Mouse (Mus musculus): ENCODE results near the gene Plscr1. TPM values are rescaled to one million over a fixed set of nuclear protein-coding genes. Genes with fewer than 3 reads are reported as not detected.

Gene Plscr1
- polyA plus RNA-seq (2015; fragmentation: Nextera tagmentation; extraction: Ambion mirVana) = 11.2 and 13.4 TPM in 2 replicates

DNA sequence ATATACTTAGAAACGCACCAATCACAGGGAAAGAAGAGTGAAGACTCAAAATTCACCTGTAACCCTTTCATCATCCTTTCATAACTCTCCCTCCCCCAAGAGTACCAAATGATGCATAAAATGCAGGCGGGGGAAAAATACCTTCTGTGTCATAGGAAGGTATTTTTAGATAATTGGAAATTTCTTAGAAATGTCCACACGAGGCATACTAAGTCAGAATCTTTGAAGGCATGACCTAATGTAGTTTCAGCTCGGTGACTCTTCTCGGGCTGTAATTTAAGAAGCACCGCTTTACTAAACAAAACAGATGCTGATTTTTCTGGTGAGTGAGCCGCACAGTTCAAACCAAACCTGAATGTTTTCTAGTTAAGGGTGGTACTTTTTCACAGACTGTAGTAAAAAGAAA lies at the start of gene Plscr1:
Plscr1 (plus strand) TSS at position 304 of the 406 bp plus-strand sequence.
- peak within 1 kb of the TSS; percentile 61 for H3K4me3 ChIP-seq
- peaks cover 6% of the 10 kb centered on the region; the same call in 1 of the 2 replicates for H3K4me1 ChIP-seq
- H3K27ac ChIP-seq = peak within 1 kb of the TSS; percentile 88
- 25% methylated on average over 7 of the region's 7 CpGs for WGBS
- H3K9me3 ChIP-seq = no peaks in the 10 kb centered on the region
- ATAC-seq (ENCODE audit: insufficient number of reproducible peaks, low FRiP score, low TSS enrichment, low read depth) = no peak
- H3K27me3 ChIP-seq = no peaks in the 10 kb centered on the region
- H3K9ac ChIP-seq = peak within 1 kb of the TSS; percentile 52
- peak within 1 kb of the TSS; percentile 82 for H3K4me2 ChIP-seq
- no peaks in the 10 kb centered on the region for H3K36me3 ChIP-seq

DNA sequence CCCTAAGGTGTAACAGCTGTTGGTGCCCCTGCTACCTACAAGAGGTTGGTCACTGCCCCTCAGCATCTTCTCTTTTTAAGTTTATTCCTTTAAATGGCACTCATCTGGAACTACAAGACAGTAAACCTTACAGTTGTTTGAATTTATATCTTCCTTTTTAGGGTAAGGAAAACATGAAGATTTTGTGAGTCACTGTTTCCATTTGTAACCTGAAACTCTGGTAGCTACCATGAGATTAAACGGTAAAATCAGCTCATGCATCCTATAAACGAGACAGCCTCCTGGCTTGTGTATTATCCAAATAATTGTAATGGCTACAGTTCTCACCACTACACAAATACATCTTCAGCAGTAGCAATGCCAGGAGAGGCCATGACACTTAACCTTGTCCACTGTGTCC lies 45.2 kb upstream of the Plscr1 start:
- H3K4me3 ChIP-seq = no peak overlapping the region

DNA sequence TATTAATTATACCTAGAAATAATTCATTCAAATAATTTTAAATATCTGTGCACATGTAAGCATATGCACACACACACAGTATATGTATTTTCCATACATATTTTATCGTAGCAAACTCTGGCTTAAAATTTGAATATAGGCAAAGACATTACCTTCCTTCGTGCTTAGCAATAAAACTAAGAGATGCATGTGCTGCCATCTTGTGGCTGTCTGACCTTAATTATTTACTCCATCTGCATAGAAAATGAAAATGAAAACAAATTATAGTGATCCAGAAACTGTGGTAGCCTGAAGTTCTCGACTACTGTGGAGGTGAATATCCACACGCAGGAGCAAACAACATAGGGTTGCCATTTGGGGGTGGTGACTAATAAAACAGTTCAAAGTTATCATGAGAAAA lies 42.2 kb upstream of the Plscr1 start:
- Histone ChIP-seq H3K4me3 (no peak overlapping the region), H3K4me2 (no peak overlapping the region)
- ATAC-seq (ENCODE audit: insufficient number of reproducible peaks, low FRiP score, low TSS enrichment, low read depth) = no peak

More for the DNA sequence above, 45.2 kb upstream of the Plscr1 start:
- H3K4me2 ChIP-seq = no peak overlapping the region
- no peaks in the 10 kb centered on the region for H3K9me3 ChIP-seq
- H3K27me3 ChIP-seq = no peaks in the 10 kb centered on the region
- H3K27ac ChIP-seq = no peak overlapping the region
- no peak for ATAC-seq (ENCODE audit: insufficient number of reproducible peaks, low FRiP score, low TSS enrichment, low read depth)
- H3K36me3 ChIP-seq = no peaks in the 10 kb centered on the region
- WGBS = 20% methylated on average over 2 of the region's 2 CpGs
- H3K9ac ChIP-seq = no peak overlapping the region
- H3K4me1 ChIP-seq = no peaks in the 10 kb centered on the region

DNA sequence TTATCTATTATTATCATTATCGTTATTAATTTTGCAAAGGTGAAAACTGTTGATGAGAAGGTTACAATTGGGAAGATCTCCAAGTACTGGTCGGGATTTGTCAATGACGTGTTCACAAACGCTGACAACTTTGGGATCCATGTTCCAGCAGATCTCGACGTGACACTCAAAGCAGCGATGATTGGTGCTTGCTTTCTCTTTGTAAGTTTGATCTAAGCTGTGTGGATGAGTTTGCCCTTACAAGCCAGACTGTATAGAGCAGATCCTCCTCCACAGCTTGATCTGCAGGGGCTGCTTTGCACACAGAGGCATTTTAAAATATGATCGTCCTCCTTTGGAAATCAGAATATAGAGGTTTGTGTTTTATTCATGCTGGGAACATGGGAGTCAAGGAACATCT lies 41.8 kb upstream of the Plscr1 start:
- 84% methylated on average over 8 of the region's 8 CpGs for WGBS
- Histone ChIP-seq H3K4me3 (no peak overlapping the region), H3K4me2 (no peak overlapping the region), H3K27me3 (no peaks in the 10 kb centered on the region), H3K27ac (no peak overlapping the region), H3K4me1 (no peaks in the 10 kb centered on the region), H3K9ac (no peak overlapping the region), H3K36me3 (no peaks in the 10 kb centered on the region), H3K9me3 (no peaks in the 10 kb centered on the region)
- ATAC-seq (ENCODE audit: insufficient number of reproducible peaks, low FRiP score, low TSS enrichment, low read depth) = no peak

More for the DNA sequence above, 42.2 kb upstream of the Plscr1 start:
- no peaks in the 10 kb centered on the region for H3K36me3 ChIP-seq
- no peaks in the 10 kb centered on the region for H3K27me3 ChIP-seq
- H3K4me1 ChIP-seq = no peaks in the 10 kb centered on the region
- H3K9ac ChIP-seq = no peak overlapping the region
- WGBS = 35% methylated on average over 4 of the region's 4 CpGs
- no peak overlapping the region for H3K27ac ChIP-seq
- H3K9me3 ChIP-seq = no peaks in the 10 kb centered on the region

DNA sequence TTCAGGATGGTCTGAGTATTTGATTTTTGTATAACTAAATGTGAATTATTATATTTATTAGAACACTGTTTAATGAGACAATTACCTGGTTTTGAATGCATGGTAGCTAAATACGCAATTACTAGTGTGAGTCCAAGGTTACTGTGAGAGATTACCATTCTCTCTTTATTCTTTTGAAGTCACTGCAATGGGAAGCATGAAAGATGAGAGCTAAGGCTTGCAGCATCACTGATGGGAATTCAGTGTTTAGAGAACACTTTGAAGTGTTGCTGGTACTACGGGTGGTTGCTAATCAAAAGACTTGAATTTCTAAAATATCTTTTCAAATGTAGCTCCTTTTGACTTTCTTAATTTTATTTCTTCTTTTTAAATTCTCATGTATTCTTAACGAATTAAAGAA lies 39.7 kb upstream of the Plscr1 start:
- H3K4me2 ChIP-seq = no peak overlapping the region
- no peak for ATAC-seq (ENCODE audit: insufficient number of reproducible peaks, low FRiP score, low TSS enrichment, low read depth)
- no peak overlapping the region for H3K9ac ChIP-seq
- H3K27me3 ChIP-seq = no peaks in the 10 kb centered on the region
- no peaks in the 10 kb centered on the region for H3K36me3 ChIP-seq
- H3K27ac ChIP-seq = no peak overlapping the region
- 72% methylated on average over 3 of the region's 3 CpGs for WGBS
- H3K9me3 ChIP-seq = no peaks in the 10 kb centered on the region
- H3K4me1 ChIP-seq = no peaks in the 10 kb centered on the region
- no peak overlapping the region for H3K4me3 ChIP-seq

DNA sequence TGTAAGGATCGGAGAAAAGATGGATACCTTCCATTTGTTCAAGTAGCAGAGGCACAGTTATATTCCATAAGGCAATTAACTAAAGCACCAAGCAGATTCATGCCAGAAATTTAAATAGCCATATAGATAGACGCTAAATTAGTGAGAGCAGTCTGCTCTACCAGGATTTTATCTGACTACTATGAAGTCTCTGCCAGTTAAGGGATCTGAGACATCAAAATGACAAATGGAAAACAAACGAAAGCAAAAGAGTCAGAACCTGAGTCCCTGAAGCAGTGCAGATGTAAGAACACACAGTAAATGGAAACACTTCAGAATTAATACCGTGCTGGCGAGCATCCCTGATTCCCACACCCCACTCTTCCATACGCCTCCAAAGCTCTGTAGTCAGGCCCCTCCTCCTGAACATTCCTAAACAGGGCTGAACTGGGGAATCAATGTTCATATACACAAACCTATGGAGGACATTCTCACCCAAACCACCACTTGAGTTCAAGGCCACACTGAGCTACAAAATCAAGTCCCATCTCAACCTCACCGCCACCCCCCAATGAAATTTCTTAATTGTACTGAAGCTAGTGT lies 39.1 kb upstream of the Plscr1 start:
- WGBS = 66% methylated on average over 7 of the region's 7 CpGs
- H3K27ac ChIP-seq = no peak overlapping the region
- ATAC-seq (ENCODE audit: insufficient number of reproducible peaks, low FRiP score, low TSS enrichment, low read depth) = no peak
- no peaks in the 10 kb centered on the region for H3K4me1 ChIP-seq
- H3K9ac ChIP-seq = no peak overlapping the region
- no peak overlapping the region for H3K4me2 ChIP-seq
- H3K4me3 ChIP-seq = no peak overlapping the region
- H3K27me3 ChIP-seq = no peaks in the 10 kb centered on the region
- H3K9me3 ChIP-seq = no peaks in the 10 kb centered on the region
- H3K36me3 ChIP-seq = no peaks in the 10 kb centered on the region

DNA sequence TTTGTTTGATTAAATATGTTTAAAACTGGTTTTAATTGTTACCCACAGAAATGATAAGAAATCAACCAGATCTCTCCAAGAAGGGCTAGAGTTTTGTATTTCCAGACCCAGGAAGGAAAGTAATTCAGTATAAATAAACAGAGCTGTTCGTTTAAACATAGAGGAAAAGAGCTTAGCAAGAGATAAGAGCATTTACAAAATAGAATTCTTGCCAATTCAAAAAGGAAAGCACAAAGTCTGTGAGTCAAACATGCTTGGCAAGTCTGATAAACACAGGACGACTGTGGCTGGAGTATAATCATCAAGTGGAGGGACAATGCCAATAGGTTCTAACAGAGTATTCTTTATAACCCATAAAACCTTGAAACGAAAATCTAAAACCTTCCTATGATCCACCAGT lies 38.5 kb upstream of the Plscr1 start:
- H3K9me3 ChIP-seq = no peaks in the 10 kb centered on the region

DNA sequence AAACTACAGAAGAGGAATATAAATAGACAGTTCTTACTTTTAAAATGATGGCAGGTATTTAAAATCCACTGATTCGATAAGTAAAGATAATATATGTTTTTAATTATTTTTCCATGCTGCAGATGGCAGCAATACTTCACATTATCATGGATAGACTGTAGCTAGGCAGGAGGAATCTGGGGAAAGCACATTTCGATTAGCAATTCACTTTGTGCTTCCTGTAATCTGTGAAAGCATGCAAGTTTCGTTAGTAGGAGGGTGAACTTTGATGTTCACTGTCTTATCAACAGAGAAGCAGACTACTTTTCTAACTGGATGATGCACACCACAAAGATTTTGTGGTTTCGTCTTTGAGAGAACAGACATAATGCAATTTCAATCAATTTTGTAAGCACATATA lies 32.1 kb upstream of the Plscr1 start:
- no peak overlapping the region for H3K9ac ChIP-seq
- 64% methylated on average over 4 of the region's 4 CpGs for WGBS
- H3K27ac ChIP-seq = no peak overlapping the region
- ATAC-seq (ENCODE audit: insufficient number of reproducible peaks, low FRiP score, low TSS enrichment, low read depth) = no peak
- H3K4me3 ChIP-seq = no peak overlapping the region
- H3K36me3 ChIP-seq = no peaks in the 10 kb centered on the region
- no peaks in the 10 kb centered on the region for H3K9me3 ChIP-seq
- H3K4me1 ChIP-seq = no peaks in the 10 kb centered on the region
- no peaks in the 10 kb centered on the region for H3K27me3 ChIP-seq
- H3K4me2 ChIP-seq = no peak overlapping the region

More for the DNA sequence above, 38.5 kb upstream of the Plscr1 start:
- no peak overlapping the region for H3K27ac ChIP-seq
- H3K4me3 ChIP-seq = no peak overlapping the region
- no peak overlapping the region for H3K9ac ChIP-seq
- H3K4me1 ChIP-seq = no peaks in the 10 kb centered on the region
- H3K4me2 ChIP-seq = no peak overlapping the region
- no peaks in the 10 kb centered on the region for H3K27me3 ChIP-seq
- no peak for ATAC-seq (ENCODE audit: insufficient number of reproducible peaks, low FRiP score, low TSS enrichment, low read depth)
- H3K36me3 ChIP-seq = no peaks in the 10 kb centered on the region
- WGBS = 59% methylated on average over 3 of the region's 3 CpGs

DNA sequence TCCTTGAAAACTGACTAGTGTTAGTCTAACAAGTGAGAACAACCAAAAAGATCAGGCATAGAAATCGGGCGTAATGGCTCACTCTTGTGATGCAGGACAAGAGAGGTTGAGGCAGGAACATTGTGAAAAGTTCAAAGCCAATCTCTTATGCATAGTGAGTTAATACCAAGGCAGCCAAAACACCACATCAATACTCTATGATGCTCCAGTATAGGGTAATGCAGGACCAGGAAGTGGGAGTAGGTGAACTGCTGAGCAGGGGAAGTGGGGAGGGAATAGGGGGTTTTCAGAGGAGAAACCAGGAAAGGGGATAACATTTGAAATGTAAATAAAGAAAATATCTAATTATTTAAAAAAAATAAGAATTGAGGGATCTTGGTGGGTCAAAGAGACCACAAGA lies 31.7 kb upstream of the Plscr1 start:
- H3K9ac ChIP-seq = no peak overlapping the region
- no peaks in the 10 kb centered on the region for H3K9me3 ChIP-seq
- ATAC-seq (ENCODE audit: insufficient number of reproducible peaks, low FRiP score, low TSS enrichment, low read depth) = no peak
- 90% methylated on average over 2 of the region's 2 CpGs for WGBS
- H3K36me3 ChIP-seq = no peaks in the 10 kb centered on the region
- H3K4me3 ChIP-seq = no peak overlapping the region
- H3K4me2 ChIP-seq = no peak overlapping the region
- H3K27ac ChIP-seq = no peak overlapping the region
- no peaks in the 10 kb centered on the region for H3K27me3 ChIP-seq
- H3K4me1 ChIP-seq = no peaks in the 10 kb centered on the region

DNA sequence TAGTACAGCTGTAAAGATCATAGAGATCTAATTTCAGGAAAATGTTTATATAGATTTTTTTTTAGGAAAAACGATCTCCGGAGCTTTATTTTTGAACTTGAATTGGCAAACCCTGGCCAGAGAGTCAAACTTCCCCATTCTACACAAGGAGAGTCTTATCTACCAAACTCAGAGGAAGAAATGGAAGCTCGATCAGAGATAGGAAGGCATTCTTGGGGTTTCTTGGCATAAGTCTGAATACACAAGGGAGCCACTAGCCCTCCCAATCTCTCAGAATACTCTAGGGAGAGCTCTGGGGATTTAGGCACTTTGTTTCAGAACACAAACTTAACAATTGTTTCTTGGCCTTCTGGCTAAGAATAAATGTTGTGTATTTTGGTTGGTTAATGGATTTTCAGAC lies 29.4 kb upstream of the Plscr1 start:
- H3K4me1 ChIP-seq = no peaks in the 10 kb centered on the region
- H3K9me3 ChIP-seq = no peaks in the 10 kb centered on the region
- H3K27ac ChIP-seq = no peak overlapping the region
- H3K36me3 ChIP-seq = no peaks in the 10 kb centered on the region
- H3K4me3 ChIP-seq = no peak overlapping the region
- no peak overlapping the region for H3K9ac ChIP-seq
- ATAC-seq (ENCODE audit: insufficient number of reproducible peaks, low FRiP score, low TSS enrichment, low read depth) = no peak
- no peaks in the 10 kb centered on the region for H3K27me3 ChIP-seq
- 48% methylated on average over 3 of the region's 3 CpGs for WGBS
- H3K4me2 ChIP-seq = no peak overlapping the region

DNA sequence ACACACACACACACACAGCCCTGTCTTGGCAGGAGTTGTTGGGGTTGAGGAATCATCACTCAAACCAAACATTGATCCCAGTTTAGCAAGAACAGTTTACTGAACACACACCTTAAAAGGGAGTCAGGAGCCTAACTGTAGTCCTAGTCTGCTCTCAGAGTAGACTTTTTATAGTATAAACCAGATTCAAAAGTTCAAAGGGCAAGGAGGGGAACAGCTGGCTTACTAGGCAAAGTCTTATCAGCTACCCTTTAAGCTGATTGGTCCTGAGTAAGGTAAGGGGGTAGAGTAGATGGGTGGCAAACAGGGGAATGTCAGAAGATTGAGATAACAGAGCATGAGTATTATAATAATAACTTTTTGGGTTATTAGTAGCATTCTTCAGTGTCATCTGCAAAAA lies 28.1 kb upstream of the Plscr1 start:
- no peak overlapping the region for H3K4me2 ChIP-seq
- no peaks in the 10 kb centered on the region for H3K9me3 ChIP-seq
- H3K36me3 ChIP-seq = no peaks in the 10 kb centered on the region
- no peaks in the 10 kb centered on the region for H3K4me1 ChIP-seq
- H3K27ac ChIP-seq = no peak overlapping the region
- no peaks in the 10 kb centered on the region for H3K27me3 ChIP-seq
- no peak overlapping the region for H3K4me3 ChIP-seq
- no peak for ATAC-seq (ENCODE audit: insufficient number of reproducible peaks, low FRiP score, low TSS enrichment, low read depth)
- no peak overlapping the region for H3K9ac ChIP-seq

DNA sequence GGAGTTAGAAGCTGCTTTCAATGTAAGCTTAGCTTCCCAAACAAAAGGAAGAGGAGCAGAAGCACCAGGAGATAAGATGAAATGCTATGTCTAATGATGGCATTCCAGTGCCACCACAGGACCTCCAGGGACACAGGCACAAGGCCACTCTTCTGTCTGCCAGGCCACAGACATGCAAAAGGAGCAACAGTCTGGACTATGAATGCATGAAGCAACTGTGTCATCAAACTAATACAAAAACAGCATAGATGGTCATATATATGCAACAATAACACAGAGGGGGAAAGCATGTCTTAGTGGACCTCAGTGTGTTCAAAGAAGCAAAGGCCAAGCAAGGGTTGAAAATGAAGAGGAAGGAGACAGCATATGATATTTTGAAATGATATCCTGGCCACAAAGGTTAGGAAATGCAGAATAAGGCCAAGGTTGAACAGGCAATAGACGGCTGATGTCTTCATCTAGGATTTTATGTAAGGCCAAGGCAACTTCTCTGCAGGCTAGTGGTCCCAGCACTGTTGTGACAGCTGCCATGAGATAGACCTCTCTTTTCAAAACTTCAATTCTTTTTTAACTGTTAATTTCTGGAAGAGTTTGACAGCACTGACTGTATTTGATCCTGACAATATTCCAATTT lies 24.8 kb upstream of the Plscr1 start:
- Histone ChIP-seq H3K4me3 (no peak overlapping the region), H3K27me3 (no peaks in the 10 kb centered on the region), H3K27ac (no peak overlapping the region), H3K4me1 (no peaks in the 10 kb centered on the region), H3K9me3 (no peaks in the 10 kb centered on the region), H3K4me2 (no peak overlapping the region), H3K36me3 (no peaks in the 10 kb centered on the region), H3K9ac (no peak overlapping the region)
- ATAC-seq (ENCODE audit: insufficient number of reproducible peaks, low FRiP score, low TSS enrichment, low read depth) = no peak
- 94% methylated on average over 1 of the region's 1 CpGs for WGBS
